Mouse (Mus musculus): ENCODE data around the gene 1110008P14Rik. TPM values are rescaled to one million over a fixed set of nuclear protein-coding genes. Genes with fewer than 3 reads are reported as not detected.

The 1110008P14Rik gene
- polyA plus RNA-seq, 1 experiment from 2014 or later = 135 TPM

DNA sequence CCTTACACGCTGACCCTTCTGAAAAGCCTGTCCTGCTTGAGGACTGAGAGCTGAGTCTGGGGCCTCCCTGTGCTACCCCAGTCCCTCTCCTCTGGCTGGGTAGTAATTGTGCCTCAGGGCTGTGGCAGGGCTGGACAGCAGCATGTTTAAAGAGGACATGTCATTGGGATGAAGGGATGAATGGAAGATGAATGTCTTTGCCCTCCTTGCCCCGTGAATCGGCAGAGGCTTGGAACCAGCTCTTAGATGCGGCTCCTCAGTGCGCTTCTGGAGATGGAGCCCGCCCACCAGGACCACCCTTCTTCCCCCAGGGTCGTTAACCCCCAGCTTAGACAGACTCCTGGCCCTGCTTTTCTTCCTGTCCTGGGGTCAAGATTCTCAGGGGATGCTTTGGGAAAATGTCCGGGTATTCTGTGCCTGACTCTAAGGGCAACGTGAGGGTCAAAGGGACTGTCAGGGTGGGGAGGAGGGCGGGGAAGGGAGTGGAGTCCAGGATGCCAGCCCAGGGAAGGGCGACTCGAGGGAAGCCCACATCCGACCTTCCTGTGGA, 52.8 kb downstream of the 1110008P14Rik start:
- Histone ChIP-seq H3K4me1 (replicated peaks) (peaks cover 15% of the 10 kb centered on the region), H3K27ac (replicated peaks) (no peak overlapping the region), H3K4me3 (no peak overlapping the region), H3K27me3 (no peaks in the 10 kb centered on the region), H3K36me3 (peaks cover 37% of the 10 kb centered on the region), H3K4me2 (no peak overlapping the region), H3K9me3 (no peaks in the 10 kb centered on the region), H3K9ac (no peak overlapping the region)
- ATAC-seq (ENCODE audit: low read depth) = peak; percentile 24; the same call in 1 of the 2 replicates
- 6% methylated on average over 13 of the region's 13 CpGs for WGBS

- ATAC-seq (ENCODE audit: low read depth) = no peak
- 75% methylated on average over 4 of the region's 4 CpGs for WGBS
- H3K27ac ChIP-seq (replicated peaks) = no peak overlapping the region
- H3K4me2 ChIP-seq = no peak overlapping the region
- no peak overlapping the region for H3K9ac ChIP-seq
- no peaks in the 10 kb centered on the region for H3K9me3 ChIP-seq
- H3K36me3 ChIP-seq = peaks cover 26% of the 10 kb centered on the region
- H3K27me3 ChIP-seq = no peaks in the 10 kb centered on the region
- H3K4me3 ChIP-seq = no peak overlapping the region
- H3K4me1 ChIP-seq (replicated peaks) = peaks cover 30% of the 10 kb centered on the region
Observed at GRCm38 (mm10) chr2:32327200-32327599, 54.5 kb downstream of the 1110008P14Rik start.

Other genes with a start within 250 kb of the 1110008P14Rik start
- 61.6 and 69.8 TPM in 2 replicates for gene Prrc2b, start 230.9 kb downstream of the 1110008P14Rik start, polyA plus RNA-seq (2015; fragmentation: Nextera tagmentation; extraction: Ambion mirVana)
- gene Pomt1, start 145.3 kb downstream of the 1110008P14Rik start, polyA plus RNA-seq (2015; fragmentation: Nextera tagmentation; extraction: Ambion mirVana) = 25.8 and 25.9 TPM in 2 replicates
- 68.3 and 75.5 TPM in 2 replicates for gene Uck1, start 121.8 kb downstream of the 1110008P14Rik start, polyA plus RNA-seq (2015; fragmentation: Nextera tagmentation; extraction: Ambion mirVana)
- gene Golga2, start 94.6 kb downstream of the 1110008P14Rik start, polyA plus RNA-seq (2015; fragmentation: Nextera tagmentation; extraction: Ambion mirVana) = 27.8 and 30.0 TPM in 2 replicates
- gene Swi5, start 93.9 kb downstream of the 1110008P14Rik start, polyA plus RNA-seq (2015; fragmentation: Nextera tagmentation; extraction: Ambion mirVana) = 432 and 483 TPM in 2 replicates
- 49.9 and 51.1 TPM in 2 replicates for gene Ciz1, start 29.6 kb downstream of the 1110008P14Rik start, polyA plus RNA-seq (2015; fragmentation: Nextera tagmentation; extraction: Ambion mirVana)
- 44.3 and 47.0 TPM in 2 replicates for gene Dnm1, start 28.6 kb downstream of the 1110008P14Rik start, polyA plus RNA-seq (2015; fragmentation: Nextera tagmentation; extraction: Ambion mirVana)
- gene Lcn2, start 6.3 kb upstream of the 1110008P14Rik start, polyA plus RNA-seq (2015; fragmentation: Nextera tagmentation; extraction: Ambion mirVana) = 0.56 and 1.4 TPM in 2 replicates
- gene Ptges2, start 14.0 kb upstream of the 1110008P14Rik start, polyA plus RNA-seq (2015; fragmentation: Nextera tagmentation; extraction: Ambion mirVana) = 44.3 and 46.0 TPM in 2 replicates
- 5.1 and 5.6 TPM in 2 replicates for gene Naif1, start 68.5 kb upstream of the 1110008P14Rik start, polyA plus RNA-seq (2015; fragmentation: Nextera tagmentation; extraction: Ambion mirVana)
- gene Slc25a25, start 69.5 kb upstream of the 1110008P14Rik start, polyA plus RNA-seq (2015; fragmentation: Nextera tagmentation; extraction: Ambion mirVana) = 49.8 and 49.9 TPM in 2 replicates
- gene Fam102a, start 153.4 kb upstream of the 1110008P14Rik start, polyA plus RNA-seq (2015; fragmentation: Nextera tagmentation; extraction: Ambion mirVana) = 7.9 and 9.1 TPM in 2 replicates
- gene Dpm2, start 188.9 kb upstream of the 1110008P14Rik start, polyA plus RNA-seq (2015; fragmentation: Nextera tagmentation; extraction: Ambion mirVana) = 128 and 143 TPM in 2 replicates
- 9.2 and 9.4 TPM in 2 replicates for gene Pip5kl1, start 192.9 kb upstream of the 1110008P14Rik start, polyA plus RNA-seq (2015; fragmentation: Nextera tagmentation; extraction: Ambion mirVana)
- 0.50 and 0.71 TPM in 2 replicates for gene 9430097D07Rik, start 193.7 kb upstream of the 1110008P14Rik start, polyA plus RNA-seq (2015; fragmentation: Nextera tagmentation; extraction: Ambion mirVana)
- 25.3 and 25.9 TPM in 2 replicates for gene St6galnac4, start 205.2 kb upstream of the 1110008P14Rik start, polyA plus RNA-seq (2015; fragmentation: Nextera tagmentation; extraction: Ambion mirVana)
- 9.4 and 11.0 TPM in 2 replicates for gene St6galnac6, start 217.8 kb upstream of the 1110008P14Rik start, polyA plus RNA-seq (2015; fragmentation: Nextera tagmentation; extraction: Ambion mirVana)
- gene Ak1, start 239.8 kb upstream of the 1110008P14Rik start, polyA plus RNA-seq (2015; fragmentation: Nextera tagmentation; extraction: Ambion mirVana) = 74.2 and 75.4 TPM in 2 replicates

All from neural tube, embryonic 13.5 days (tissue).